Mouse (Mus musculus): Measurements from ENCODE around the gene Efcab2. TPM values are rescaled to one million over a fixed set of nuclear protein-coding genes. Genes with fewer than 3 reads are reported as not detected.

Gene Efcab2
- polyA plus RNA-seq, 1 experiment from 2014 or later, result 9.7 TPM

DNA sequence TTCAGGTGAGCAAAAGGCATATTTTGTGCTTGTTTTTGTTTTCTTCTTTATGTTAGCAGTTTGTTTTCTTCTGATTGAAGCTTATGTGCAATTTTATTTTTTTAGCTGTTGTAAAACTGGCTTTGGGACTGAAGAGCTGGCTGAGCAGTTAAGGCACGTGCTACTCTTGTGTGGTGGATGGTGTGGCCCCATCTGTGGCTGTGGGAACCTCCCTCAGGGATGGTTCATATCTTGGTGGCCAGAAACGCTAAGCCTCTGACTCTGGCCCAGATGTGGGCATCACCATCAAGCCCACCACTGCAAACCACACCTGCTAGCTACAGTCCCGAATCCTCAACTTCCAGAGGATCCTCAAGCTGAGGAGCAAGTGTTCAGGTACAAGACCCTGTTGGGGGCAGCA, 27.8 kb upstream of the Efcab2 start:
- DNase-seq (ENCODE audit: low spot score), result no peak
- Histone ChIP-seq H3K36me3 (no peaks in the 10 kb centered on the region), H3K4me1 (0 out of 2 replicates have a peak, but pooled peaks cover 3% of the 10 kb centered on the region), H3K27me3 (ENCODE audit: insufficient read depth, poor library complexity, severe bottlenecking) (no peaks in the 10 kb centered on the region), H3K9me3 (no peaks in the 10 kb centered on the region), H3K27ac (no peak overlapping the region), H3K4me3 (no peak overlapping the region)
- 73% methylated on average over 3 of the region's 3 CpGs for WGBS

- DNase-seq (ENCODE audit: low spot score), result no peak
- no peaks in the 10 kb centered on the region for H3K9me3 ChIP-seq
- H3K27ac ChIP-seq, result no peak overlapping the region
- no peaks in the 10 kb centered on the region for H3K36me3 ChIP-seq
- H3K27me3 ChIP-seq (ENCODE audit: insufficient read depth, poor library complexity, severe bottlenecking), result no peaks in the 10 kb centered on the region
- no peak overlapping the region for H3K4me3 ChIP-seq
- WGBS, result 89% methylated on average over 1 of the region's 1 CpGs
- 0 out of 2 replicates have a peak, but pooled peaks cover 3% of the 10 kb centered on the region for H3K4me1 ChIP-seq
Measured at GRCm38 (mm10) chr1:178379224-178379623, 26.7 kb upstream of the Efcab2 start.

DNA sequence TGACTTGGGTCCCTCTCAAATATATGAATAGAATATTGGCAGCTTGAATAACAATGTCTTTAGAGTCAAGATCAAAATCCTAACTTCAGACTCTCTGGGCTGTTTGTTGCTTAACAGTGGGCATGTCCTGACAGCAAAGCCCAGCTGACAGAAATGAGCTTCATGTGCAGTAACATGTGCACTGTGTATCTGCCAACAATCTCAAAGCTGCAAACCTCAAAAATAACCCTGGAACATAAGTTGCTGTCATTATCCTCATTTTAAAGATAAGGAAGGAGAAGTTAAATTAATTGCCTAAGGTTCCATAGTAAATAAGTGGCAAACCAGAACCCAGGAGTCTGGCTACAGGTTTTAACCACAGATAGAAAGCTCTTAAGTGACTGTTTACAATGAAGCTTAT, 23.7 kb upstream of the Efcab2 start:
- Histone ChIP-seq H3K27me3 (ENCODE audit: insufficient read depth, poor library complexity, severe bottlenecking) (no peaks in the 10 kb centered on the region), H3K9me3 (no peaks in the 10 kb centered on the region), H3K27ac (no peak overlapping the region), H3K4me1 (0 out of 2 replicates have a peak, but pooled peaks cover 3% of the 10 kb centered on the region), H3K4me3 (no peak overlapping the region), H3K36me3 (no peaks in the 10 kb centered on the region)
- no peak for DNase-seq (ENCODE audit: low spot score)

- DNase-seq (ENCODE audit: low spot score), result no peak
- H3K27ac ChIP-seq, result no peak overlapping the region
- H3K9me3 ChIP-seq, result no peaks in the 10 kb centered on the region
- WGBS, result 74% methylated on average over 4 of the region's 4 CpGs
- H3K4me1 ChIP-seq, result no peaks in the 10 kb centered on the region
- no peaks in the 10 kb centered on the region for H3K27me3 ChIP-seq (ENCODE audit: insufficient read depth, poor library complexity, severe bottlenecking)
- H3K36me3 ChIP-seq, result no peaks in the 10 kb centered on the region
- H3K4me3 ChIP-seq, result no peak overlapping the region
Measured at GRCm38 (mm10) chr1:178388802-178389201, 17.1 kb upstream of the Efcab2 start.

DNA sequence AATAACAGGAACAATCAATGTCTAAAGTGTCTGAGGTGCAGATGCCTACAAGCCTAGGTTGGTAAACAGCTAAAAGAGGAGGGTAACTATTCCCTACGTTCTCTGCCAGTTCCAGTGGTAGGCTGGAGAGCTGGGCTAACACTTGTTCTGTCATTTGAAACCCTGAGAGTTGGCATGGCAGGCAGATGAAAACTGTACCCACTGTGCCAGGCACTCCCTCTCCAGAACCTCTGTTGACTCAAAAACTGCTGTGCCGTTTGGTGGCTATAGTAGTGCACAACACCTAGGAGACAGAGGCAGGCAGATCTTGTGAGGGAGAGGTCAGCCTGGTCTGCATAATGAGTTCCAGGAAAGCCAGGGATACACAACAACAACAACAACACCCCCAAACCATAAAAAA, 16.5 kb upstream of the Efcab2 start:
- no peak overlapping the region for H3K27ac ChIP-seq
- no peaks in the 10 kb centered on the region for H3K9me3 ChIP-seq
- no peaks in the 10 kb centered on the region for H3K4me1 ChIP-seq
- H3K4me3 ChIP-seq, result no peak overlapping the region
- DNase-seq (ENCODE audit: low spot score), result no peak
- H3K27me3 ChIP-seq (ENCODE audit: insufficient read depth, poor library complexity, severe bottlenecking), result no peaks in the 10 kb centered on the region
- WGBS, result 76% methylated on average over 2 of the region's 2 CpGs
- H3K36me3 ChIP-seq, result no peaks in the 10 kb centered on the region

DNA sequence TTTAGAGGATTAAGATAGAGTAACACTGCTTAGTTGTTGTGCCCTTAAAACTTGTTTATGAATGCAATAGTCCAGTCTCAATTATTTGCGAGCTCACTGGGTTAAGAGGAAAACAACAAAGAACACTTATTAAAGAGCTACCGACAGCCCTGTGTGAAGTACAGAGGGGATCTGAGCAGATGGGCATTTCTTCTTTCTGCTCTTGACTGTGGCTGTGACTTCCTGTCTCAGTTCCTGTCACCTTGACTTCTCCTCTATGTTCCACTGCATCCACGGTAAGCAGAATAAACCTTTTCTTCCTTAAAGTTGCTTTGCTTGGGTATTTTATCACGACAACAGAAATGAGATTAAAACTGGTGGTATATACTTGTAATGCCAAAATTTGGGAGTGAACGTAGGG, 12.9 kb upstream of the Efcab2 start:
- Histone ChIP-seq H3K9me3 (no peaks in the 10 kb centered on the region), H3K36me3 (no peaks in the 10 kb centered on the region), H3K4me3 (no peak overlapping the region), H3K4me1 (no peaks in the 10 kb centered on the region), H3K27ac (no peak overlapping the region), H3K27me3 (ENCODE audit: insufficient read depth, poor library complexity, severe bottlenecking) (no peaks in the 10 kb centered on the region)
- DNase-seq (ENCODE audit: low spot score), result no peak
- WGBS, result 78% methylated on average over 5 of the region's 5 CpGs

DNA sequence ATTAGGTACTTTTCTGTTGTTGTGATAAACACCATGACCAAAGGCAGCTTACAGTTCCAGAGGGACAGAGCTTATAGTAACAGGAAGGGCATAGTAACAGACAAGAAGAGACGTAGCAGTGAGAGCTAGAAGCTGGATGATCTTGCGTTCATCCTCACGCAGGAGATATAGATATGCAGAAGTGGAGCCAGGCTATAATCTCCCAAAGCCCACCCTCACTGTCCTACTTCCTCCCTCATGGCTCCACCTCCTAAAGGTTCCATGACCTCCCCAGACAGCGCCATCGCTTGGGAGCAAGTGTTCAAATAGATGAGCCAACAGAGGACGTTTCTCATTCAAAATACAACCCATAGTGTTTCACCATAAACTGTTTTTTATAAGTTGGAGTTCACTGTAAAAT, 10.8 kb upstream of the Efcab2 start:
- 81% methylated on average over 6 of the region's 6 CpGs for WGBS
- H3K27ac ChIP-seq, result no peak overlapping the region

GRCm38 (mm10) chr1:178396383-178396782, 9.5 kb upstream of the Efcab2 start:
- no peak for DNase-seq (ENCODE audit: low spot score)
- H3K4me1 ChIP-seq, result no peaks in the 10 kb centered on the region
- no peak overlapping the region for H3K27ac ChIP-seq
- H3K27me3 ChIP-seq (ENCODE audit: insufficient read depth, poor library complexity, severe bottlenecking), result no peaks in the 10 kb centered on the region
- H3K36me3 ChIP-seq, result no peaks in the 10 kb centered on the region
- no peaks in the 10 kb centered on the region for H3K9me3 ChIP-seq
- 76% methylated on average over 4 of the region's 4 CpGs for WGBS
- H3K4me3 ChIP-seq, result no peak overlapping the region

More for the DNA sequence above, 10.8 kb upstream of the Efcab2 start:
- no peaks in the 10 kb centered on the region for H3K9me3 ChIP-seq
- H3K27me3 ChIP-seq (ENCODE audit: insufficient read depth, poor library complexity, severe bottlenecking), result no peaks in the 10 kb centered on the region
- no peaks in the 10 kb centered on the region for H3K4me1 ChIP-seq
- no peak overlapping the region for H3K4me3 ChIP-seq
- no peak for DNase-seq (ENCODE audit: low spot score)
- no peaks in the 10 kb centered on the region for H3K36me3 ChIP-seq

GRCm38 (mm10) chr1:178399879-178400278, 6.0 kb upstream of the Efcab2 start:
- no peak overlapping the region for H3K27ac ChIP-seq
- DNase-seq (ENCODE audit: low spot score), result no peak
- no peaks in the 10 kb centered on the region for H3K36me3 ChIP-seq
- H3K9me3 ChIP-seq, result no peaks in the 10 kb centered on the region
- H3K4me3 ChIP-seq, result no peak overlapping the region
- H3K27me3 ChIP-seq (ENCODE audit: insufficient read depth, poor library complexity, severe bottlenecking), result no peaks in the 10 kb centered on the region
- 82% methylated on average over 6 of the region's 6 CpGs for WGBS
- no peaks in the 10 kb centered on the region for H3K4me1 ChIP-seq

DNA sequence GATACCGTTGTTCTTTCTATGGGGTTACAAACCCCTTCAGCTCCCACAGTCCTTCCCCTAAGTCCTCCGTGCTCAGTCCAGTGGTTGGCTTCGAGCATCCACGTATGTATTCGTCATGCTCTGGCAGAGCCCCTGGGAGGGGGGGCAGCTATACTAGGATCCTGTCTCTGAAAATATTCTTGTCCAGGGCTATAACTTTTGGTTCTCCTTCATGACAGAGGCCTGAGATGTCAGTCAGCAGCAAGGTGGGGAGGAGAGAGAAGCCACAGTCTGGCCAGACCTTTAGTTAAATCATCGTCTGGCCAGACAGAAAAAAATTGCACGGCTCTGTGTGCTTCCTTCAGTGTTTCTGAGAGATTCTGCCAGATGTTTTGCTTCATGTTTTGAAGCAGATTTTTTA, 5.2 kb upstream of the Efcab2 start:
- no peak overlapping the region for H3K27ac ChIP-seq
- 74% methylated on average over 7 of the region's 7 CpGs for WGBS
- DNase-seq (ENCODE audit: low spot score), result no peak

GRCm38 (mm10) chr1:178401960-178402359, 3.9 kb upstream of the Efcab2 start:
- DNase-seq (ENCODE audit: low spot score), result no peak
- whole genome bisulfite sequencing, result 87% methylated on average over 6 of the region's 6 CpGs
- Histone ChIP-seq H3K36me3 (no peaks in the 10 kb centered on the region), H3K4me1 (no peaks in the 10 kb centered on the region), H3K27me3 (ENCODE audit: insufficient read depth, poor library complexity, severe bottlenecking) (no peaks in the 10 kb centered on the region), H3K27ac (no peak overlapping the region), H3K4me3 (no peak overlapping the region), H3K9me3 (no peaks in the 10 kb centered on the region)

More for the DNA sequence above, 5.2 kb upstream of the Efcab2 start:
- Histone ChIP-seq H3K36me3 (no peaks in the 10 kb centered on the region), H3K9me3 (no peaks in the 10 kb centered on the region), H3K27me3 (ENCODE audit: insufficient read depth, poor library complexity, severe bottlenecking) (no peaks in the 10 kb centered on the region), H3K4me1 (no peaks in the 10 kb centered on the region), H3K4me3 (no peak overlapping the region)

- peak; percentile 95 for DNase-seq (ENCODE audit: low spot score)
- WGBS, result under 1% methylated on average over 23 of the region's 23 CpGs
- Histone ChIP-seq H3K27me3 (ENCODE audit: insufficient read depth, poor library complexity, severe bottlenecking) (no peaks in the 10 kb centered on the region), H3K4me3 (peak overlapping the region; percentile 71), H3K27ac (peak overlapping the region; percentile 100), H3K9me3 (no peaks in the 10 kb centered on the region), H3K36me3 (no peaks in the 10 kb centered on the region), H3K4me1 (peaks cover 8% of the 10 kb centered on the region; the same call in 1 of the 2 replicates)
Measured at GRCm38 (mm10) chr1:178405445-178405911, 407 bp upstream of the Efcab2 start.

GRCm38 (mm10) chr1:178406765-178407645, 1.1 kb downstream of the Efcab2 start:
- DNase-seq (ENCODE audit: low spot score), result no peak
- 67% methylated on average over 12 of the region's 12 CpGs for WGBS
- H3K9me3 ChIP-seq, result no peaks in the 10 kb centered on the region

More at GRCm38 (mm10) chr1:178406765-178407645, 1.1 kb downstream of the Efcab2 start:
- H3K4me1 ChIP-seq, result peaks cover 8% of the 10 kb centered on the region; the same call in 1 of the 2 replicates
- H3K4me3 ChIP-seq, result peak overlapping the region; percentile 71
- H3K36me3 ChIP-seq, result no peaks in the 10 kb centered on the region
- peak overlapping the region; percentile 100 for H3K27ac ChIP-seq
- H3K27me3 ChIP-seq (ENCODE audit: insufficient read depth, poor library complexity, severe bottlenecking), result no peaks in the 10 kb centered on the region
